Mouse (Mus musculus): ENCODE measurements around the gene Galnt9. TPM values are rescaled to one million over a fixed set of nuclear protein-coding genes. Genes with fewer than 3 reads are reported as not detected.

Gene Galnt9
- polyA plus RNA-seq, 1 experiment = 0.02 TPM

GRCm38 (mm10) chr5:110510357-110510756, 33.8 kb upstream of the Galnt9 start:
- Histone ChIP-seq H3K79me3 (ENCODE audit: low read depth) (no peaks in the 10 kb centered on the region), H3K79me2 (ENCODE audit: control insufficient read depth, insufficient read depth) (no peaks in the 10 kb centered on the region), H3K27me3 (ENCODE audit: control insufficient read depth, insufficient read depth, insufficient read length) (peaks cover 21% of the 10 kb centered on the region), H3K36me3 (ENCODE audit: control insufficient read depth, insufficient read depth) (no peaks in the 10 kb centered on the region), H3K4me3 (ENCODE audit: insufficient read depth, poor library complexity, severe bottlenecking) (no peak overlapping the region), H3ac (ENCODE audit: control insufficient read depth, insufficient read length, low read depth) (no peak overlapping the region)
- TF ChIP-seq MYOG (IDR thresholded peaks at IDR 0.05; ENCODE audit: control insufficient read depth, extremely low read depth, insufficient read length) (no peak), CTCF (IDR thresholded peaks at IDR 0.05; ENCODE audit: control insufficient read depth, insufficient read depth, insufficient read length) (no peak), MAX (IDR thresholded peaks at IDR 0.05) (no peak), CEBPB (IDR thresholded peaks at IDR 0.05; ENCODE audit: low read depth) (no peak), FOSL1 (IDR thresholded peaks at IDR 0.05; ENCODE audit: insufficient read depth, low read length, poor library complexity, severe bottlenecking) (no peak), MYOD1 (IDR thresholded peaks at IDR 0.05; ENCODE audit: control insufficient read depth, insufficient read length, low read depth) (no peak), USF1 (IDR thresholded peaks at IDR 0.05; ENCODE audit: low read depth) (no peak)

GRCm38 (mm10) chr5:110513791-110514190, 30.4 kb upstream of the Galnt9 start:
- no peak for TF ChIP-seq USF1 (IDR thresholded peaks at IDR 0.05; ENCODE audit: low read depth)
- TF ChIP-seq MYOG (IDR thresholded peaks at IDR 0.05; ENCODE audit: control insufficient read depth, extremely low read depth, insufficient read length) = no peak
- TF ChIP-seq CTCF (IDR thresholded peaks at IDR 0.05; ENCODE audit: control insufficient read depth, insufficient read depth, insufficient read length) = no peak
- TF ChIP-seq CEBPB (IDR thresholded peaks at IDR 0.05; ENCODE audit: low read depth) = no peak
- no peak for TF ChIP-seq MAX (IDR thresholded peaks at IDR 0.05)
- TF ChIP-seq MYOD1 (IDR thresholded peaks at IDR 0.05; ENCODE audit: control insufficient read depth, insufficient read length, low read depth) = no peak
- no peak for TF ChIP-seq FOSL1 (IDR thresholded peaks at IDR 0.05; ENCODE audit: insufficient read depth, low read length, poor library complexity, severe bottlenecking)
- Histone ChIP-seq H3K27me3 (ENCODE audit: control insufficient read depth, insufficient read depth, insufficient read length) (peaks cover 41% of the 10 kb centered on the region), H3ac (ENCODE audit: control insufficient read depth, insufficient read length, low read depth) (no peak overlapping the region), H3K36me3 (ENCODE audit: control insufficient read depth, insufficient read depth) (no peaks in the 10 kb centered on the region), H3K4me3 (ENCODE audit: insufficient read depth, poor library complexity, severe bottlenecking) (no peak overlapping the region), H3K79me3 (ENCODE audit: low read depth) (no peaks in the 10 kb centered on the region), H3K79me2 (ENCODE audit: control insufficient read depth, insufficient read depth) (no peaks in the 10 kb centered on the region)

GRCm38 (mm10) chr5:110514694-110515093, 29.5 kb upstream of the Galnt9 start:
- Histone ChIP-seq H3ac (ENCODE audit: control insufficient read depth, insufficient read length, low read depth) (no peak overlapping the region), H3K27me3 (ENCODE audit: control insufficient read depth, insufficient read depth, insufficient read length) (peaks cover 38% of the 10 kb centered on the region), H3K4me3 (ENCODE audit: insufficient read depth, poor library complexity, severe bottlenecking) (no peak overlapping the region), H3K36me3 (ENCODE audit: control insufficient read depth, insufficient read depth) (no peaks in the 10 kb centered on the region), H3K79me2 (ENCODE audit: control insufficient read depth, insufficient read depth) (no peaks in the 10 kb centered on the region), H3K79me3 (ENCODE audit: low read depth) (no peaks in the 10 kb centered on the region)
- TF ChIP-seq MAX (IDR thresholded peaks at IDR 0.05) = no peak
- TF ChIP-seq MYOD1 (IDR thresholded peaks at IDR 0.05; ENCODE audit: control insufficient read depth, insufficient read length, low read depth) = no peak
- no peak for TF ChIP-seq FOSL1 (IDR thresholded peaks at IDR 0.05; ENCODE audit: insufficient read depth, low read length, poor library complexity, severe bottlenecking)
- TF ChIP-seq USF1 (IDR thresholded peaks at IDR 0.05; ENCODE audit: low read depth) = no peak
- no peak for TF ChIP-seq MYOG (IDR thresholded peaks at IDR 0.05; ENCODE audit: control insufficient read depth, extremely low read depth, insufficient read length)
- no peak for TF ChIP-seq CTCF (IDR thresholded peaks at IDR 0.05; ENCODE audit: control insufficient read depth, insufficient read depth, insufficient read length)
- TF ChIP-seq CEBPB (IDR thresholded peaks at IDR 0.05; ENCODE audit: low read depth) = no peak

DNA sequence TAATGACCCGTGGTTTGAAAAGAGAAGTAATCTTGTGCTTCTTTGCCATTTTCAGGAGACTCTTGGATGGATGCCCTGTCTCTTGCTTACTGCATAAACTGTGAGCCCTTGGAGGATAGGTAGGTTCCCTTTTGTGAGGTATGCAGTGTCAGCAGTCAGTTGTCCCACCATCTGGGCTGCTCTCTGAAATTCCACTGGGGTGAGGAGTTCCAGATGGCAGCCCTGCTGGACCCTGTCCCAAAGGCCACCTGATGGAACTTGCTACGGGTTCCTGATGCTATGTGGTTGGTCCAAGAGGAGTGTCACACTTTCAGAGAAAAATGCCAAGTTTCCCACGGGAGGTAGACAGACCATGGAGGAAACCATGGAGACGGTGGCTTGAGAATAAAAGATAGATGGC, 27.8 kb upstream of the Galnt9 start:
- no peaks in the 10 kb centered on the region for H3K36me3 ChIP-seq (ENCODE audit: control insufficient read depth, insufficient read depth)
- no peak for TF ChIP-seq CTCF (IDR thresholded peaks at IDR 0.05; ENCODE audit: control insufficient read depth, insufficient read depth, insufficient read length)
- no peak for TF ChIP-seq MAX (IDR thresholded peaks at IDR 0.05)
- TF ChIP-seq MYOG (IDR thresholded peaks at IDR 0.05; ENCODE audit: control insufficient read depth, extremely low read depth, insufficient read length) = no peak
- no peak for TF ChIP-seq MYOD1 (IDR thresholded peaks at IDR 0.05; ENCODE audit: control insufficient read depth, insufficient read length, low read depth)
- no peak for TF ChIP-seq USF1 (IDR thresholded peaks at IDR 0.05; ENCODE audit: low read depth)
- TF ChIP-seq CEBPB (IDR thresholded peaks at IDR 0.05; ENCODE audit: low read depth) = no peak
- TF ChIP-seq FOSL1 (IDR thresholded peaks at IDR 0.05; ENCODE audit: insufficient read depth, low read length, poor library complexity, severe bottlenecking) = no peak
- no peak overlapping the region for H3ac ChIP-seq (ENCODE audit: control insufficient read depth, insufficient read length, low read depth)
- no peaks in the 10 kb centered on the region for H3K79me2 ChIP-seq (ENCODE audit: control insufficient read depth, insufficient read depth)
- H3K4me3 ChIP-seq (ENCODE audit: insufficient read depth, poor library complexity, severe bottlenecking) = no peak overlapping the region
- no peaks in the 10 kb centered on the region for H3K79me3 ChIP-seq (ENCODE audit: low read depth)
- peaks cover 33% of the 10 kb centered on the region for H3K27me3 ChIP-seq (ENCODE audit: control insufficient read depth, insufficient read depth, insufficient read length)

GRCm38 (mm10) chr5:110518086-110518783, 25.9 kb upstream of the Galnt9 start:
- H3K79me2 ChIP-seq (ENCODE audit: control insufficient read depth, insufficient read depth) = no peaks in the 10 kb centered on the region
- H3K79me3 ChIP-seq (ENCODE audit: low read depth) = no peaks in the 10 kb centered on the region
- no peak overlapping the region for H3K4me3 ChIP-seq (ENCODE audit: insufficient read depth, poor library complexity, severe bottlenecking)
- H3K27me3 ChIP-seq (ENCODE audit: control insufficient read depth, insufficient read depth, insufficient read length) = peaks cover 47% of the 10 kb centered on the region
- no peak overlapping the region for H3ac ChIP-seq (ENCODE audit: control insufficient read depth, insufficient read length, low read depth)
- TF ChIP-seq MYOG (IDR thresholded peaks at IDR 0.05; ENCODE audit: control insufficient read depth, extremely low read depth, insufficient read length) (no peak), MAX (IDR thresholded peaks at IDR 0.05) (no peak), MYOD1 (IDR thresholded peaks at IDR 0.05; ENCODE audit: control insufficient read depth, insufficient read length, low read depth) (no peak), USF1 (IDR thresholded peaks at IDR 0.05; ENCODE audit: low read depth) (no peak)
- H3K36me3 ChIP-seq (ENCODE audit: control insufficient read depth, insufficient read depth) = no peaks in the 10 kb centered on the region
